Mouse (Mus musculus) erythroblast, embryonic 14.5 days (primary cell): ENCODE measurements around the gene Pdss2.

Source experiments
- GATA1 ChIP-seq: IDR thresholded peaks from 2 replicates; pipeline ENCODE4 v1.6.1; 2012; ENCODE audit warnings: low read length, inconsistent platforms, mixed read lengths
- TAL1 ChIP-seq: IDR thresholded peaks from 3 replicates; pipeline ENCODE4 v1.6.1; 2012; ENCODE audit warnings: low read length, inconsistent platforms, mixed read lengths

DNA sequence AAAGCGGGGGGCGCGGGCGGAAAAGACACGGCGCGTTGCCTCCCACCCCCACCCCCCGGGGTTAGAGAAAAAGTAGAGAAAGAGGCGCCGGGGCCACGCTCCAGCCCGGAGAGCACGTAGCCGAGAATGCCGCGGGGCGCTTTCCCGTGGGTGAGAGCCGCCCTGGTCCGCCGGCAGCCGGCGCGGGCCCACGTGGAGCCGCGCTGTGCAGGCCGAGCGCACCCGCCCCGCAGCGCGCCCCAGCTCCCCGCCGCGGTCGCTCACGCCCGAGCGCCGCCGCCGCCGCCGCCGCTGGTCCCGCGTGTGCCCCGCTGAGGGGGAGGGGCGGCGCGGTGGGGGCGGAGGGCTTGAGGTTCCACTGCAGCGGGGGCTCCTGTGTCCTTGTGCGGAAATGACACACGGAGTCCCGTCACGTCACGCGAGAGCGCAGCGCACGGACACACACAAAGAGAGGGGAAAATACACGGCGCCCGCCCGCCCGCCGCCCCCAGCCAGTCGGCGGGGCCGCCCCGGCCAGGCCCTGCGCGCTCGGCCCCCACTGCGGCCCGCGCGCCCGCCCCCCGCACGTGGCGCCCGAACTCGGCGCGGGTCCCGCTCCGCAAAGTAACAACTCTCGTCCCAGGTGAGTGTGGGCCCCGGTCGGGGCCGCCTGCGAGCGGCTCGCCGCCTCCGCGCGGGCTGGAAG is 257.6 kb downstream of the Pdss2 start, which contains the start of gene Bend3:
- TF ChIP-seq GATA1 (no peak), TAL1 (no peak)
